Comparison of ENCODE assay signal across 8 mouse cellular contexts in genomic region chr11:70539423-70539822, GRCm38 (mm10). TPM values are rescaled to one million over a fixed set of nuclear protein-coding genes. Genes with fewer than 3 reads are reported as not detected.
A peak's percentile ranks its signal among the peaks of the same experiment; 100 is the strongest.
DNase-seq lines count a peak whose midpoint lies in the region; ATAC-seq and TF ChIP-seq lines count a peak whose summit lies in the region.

No protein-coding gene starts in this region.

- TF ChIP-seq CTCF in cortical plate, adult 2 months (IDR thresholded peaks at IDR 0.05; ENCODE audit: extremely low read depth, insufficient read depth, low read length), result no peak

- H3K27ac ChIP-seq in kidney, embryonic 16.5 days (ENCODE audit: low read length), result no peak overlapping the region; the same call in 1 of the 2 replicates
- H3K27ac ChIP-seq in cortical plate, adult 2 months (ENCODE audit: insufficient read depth, low read length), result no peak overlapping the region
- no peak overlapping the region for H3K27ac ChIP-seq in hindbrain, embryonic 16.5 days (ENCODE audit: low read depth, low read length)
- 0 out of 2 replicates have a peak overlapping the region, but pooled peaks have one; percentile 5 for H3K27ac ChIP-seq in midbrain, embryonic 15.5 days

- no peak for DNase-seq in kidney, postnatal 10 days
- DNase-seq in left cerebral cortex, adult 11 months (ENCODE audit: low spot score), result no peak
- no peak for DNase-seq in thymus, adult 18-20 months
- no peak for DNase-seq in kidney, postnatal 25 days

- no peaks in the 10 kb centered on the region for H3K36me3 ChIP-seq in kidney, embryonic 16.5 days (ENCODE audit: insufficient read depth, low read length)
- no peaks in the 10 kb centered on the region for H3K36me3 ChIP-seq in hindbrain, embryonic 16.5 days (ENCODE audit: control insufficient read depth, insufficient read depth, low read length)
- H3K36me3 ChIP-seq in midbrain, embryonic 15.5 days (replicated peaks), result no peaks in the 10 kb centered on the region

- H3K9me3 ChIP-seq in kidney, embryonic 16.5 days (ENCODE audit: low read length), result no peaks in the 10 kb centered on the region
- no peaks in the 10 kb centered on the region for H3K9me3 ChIP-seq in hindbrain, embryonic 16.5 days (ENCODE audit: control insufficient read depth, low read length)
- H3K9me3 ChIP-seq in midbrain, embryonic 15.5 days, result no peaks in the 10 kb centered on the region

- 13% methylated on average over 9 of the region's 9 CpGs for WGBS in kidney, embryonic 16.5 days
- WGBS in hindbrain, embryonic 16.5 days, result 14% methylated on average over 9 of the region's 9 CpGs
- WGBS in midbrain, embryonic 15.5 days, result 19% methylated on average over 9 of the region's 9 CpGs

- peaks cover 4% of the 10 kb centered on the region; the same call in 1 of the 2 replicates for H3K4me1 ChIP-seq in kidney, embryonic 16.5 days (ENCODE audit: insufficient read depth, low read length)
- H3K4me1 ChIP-seq in cortical plate, adult 2 months (ENCODE audit: control insufficient read depth, insufficient read depth, low read length), result 0 out of 2 replicates have a peak, but pooled peaks cover 1% of the 10 kb centered on the region
- H3K4me1 ChIP-seq in hindbrain, embryonic 16.5 days (ENCODE audit: control insufficient read depth, insufficient read depth, low read depth, low read length), result peaks cover 8% of the 10 kb centered on the region
- H3K4me1 ChIP-seq in midbrain, embryonic 15.5 days, result peaks cover 7% of the 10 kb centered on the region; the same call in 1 of the 2 replicates

- no peak for TF ChIP-seq POLR2A in cortical plate, adult 2 months (IDR thresholded peaks at IDR 0.05; ENCODE audit: extremely low read depth, insufficient read depth, low read length)

- H3K4me2 ChIP-seq in kidney, embryonic 16.5 days (replicated peaks; ENCODE audit: low read depth, low read length), result peak overlapping the region; percentile 84
- H3K4me2 ChIP-seq in hindbrain, embryonic 16.5 days (ENCODE audit: low read length), result peak overlapping the region; percentile 65
- H3K4me2 ChIP-seq in midbrain, embryonic 15.5 days, result peak overlapping the region; percentile 62

- no peak; the same call in 1 of the 2 replicates for ATAC-seq in kidney, embryonic 16.5 days (ENCODE audit: low FRiP score, low TSS enrichment)
- ATAC-seq in hindbrain, embryonic 16.5 days, result no peak
- ATAC-seq in midbrain, embryonic 15.5 days (replicated peaks), result no peak

- H3K27me3 ChIP-seq in kidney, embryonic 16.5 days (ENCODE audit: insufficient read depth, low read length), result no peaks in the 10 kb centered on the region
- no peaks in the 10 kb centered on the region; the same call in 1 of the 2 replicates for H3K27me3 ChIP-seq in hindbrain, embryonic 16.5 days (replicated peaks; ENCODE audit: control insufficient read depth, insufficient read depth, low read length)
- peaks cover 17% of the 10 kb centered on the region; the same call in 1 of the 2 replicates for H3K27me3 ChIP-seq in midbrain, embryonic 15.5 days (replicated peaks)

- H3K9ac ChIP-seq in kidney, embryonic 16.5 days (replicated peaks; ENCODE audit: low read length), result peak overlapping the region; percentile 82
- peak overlapping the region; percentile 74 for H3K9ac ChIP-seq in hindbrain, embryonic 16.5 days (ENCODE audit: low read depth, low read length)
- peak overlapping the region; percentile 45 for H3K9ac ChIP-seq in midbrain, embryonic 15.5 days

- peak overlapping the region; percentile 67 for H3K4me3 ChIP-seq in kidney, embryonic 16.5 days (ENCODE audit: low read length)
- H3K4me3 ChIP-seq in cortical plate, adult 2 months (ENCODE audit: insufficient read depth, low read length), result peak overlapping the region; percentile 47
- H3K4me3 ChIP-seq in hindbrain, embryonic 16.5 days (ENCODE audit: low read length), result peak overlapping the region; percentile 57
- H3K4me3 ChIP-seq in midbrain, embryonic 15.5 days, result peak overlapping the region; percentile 50

RNA-seq across cellular contexts. Expression of gene Pld2, which starts 0.4 kb away (rescaled TPM):
- polyA plus RNA-seq in kidney, embryonic 16.5 days (2015; fragmentation: Nextera tagmentation; extraction: Ambion mirVana), result 8.5 and 8.8 TPM in 2 replicates
- polyA plus RNA-seq in cortical plate, adult 2 months (2012; rRNA removed), result 21.4 and 24.4 TPM in 2 replicates
- 20.6 and 21.4 TPM in 2 replicates for polyA plus RNA-seq in hindbrain, embryonic 16.5 days (2015; fragmentation: Nextera tagmentation; extraction: Ambion mirVana)
- polyA plus RNA-seq in midbrain, embryonic 15.5 days (2015; fragmentation: Nextera tagmentation; extraction: Ambion mirVana), result 13.8 and 14.8 TPM in 2 replicates

RNA-seq across cellular contexts. Expression of gene Gm40193, which starts 6.7 kb away (rescaled TPM):
- not detected in 2 replicates for polyA plus RNA-seq in kidney, embryonic 16.5 days (2015; fragmentation: Nextera tagmentation; extraction: Ambion mirVana)
- not detected in 2 replicates for polyA plus RNA-seq in cortical plate, adult 2 months (2012; rRNA removed)
- polyA plus RNA-seq in hindbrain, embryonic 16.5 days (2015; fragmentation: Nextera tagmentation; extraction: Ambion mirVana), result not detected in 2 replicates
- polyA plus RNA-seq in midbrain, embryonic 15.5 days (2015; fragmentation: Nextera tagmentation; extraction: Ambion mirVana), result not detected in 2 replicates

RNA-seq across cellular contexts. Expression of gene Psmb6, which starts 14.3 kb away (rescaled TPM):
- polyA plus RNA-seq in kidney, embryonic 16.5 days (2015; fragmentation: Nextera tagmentation; extraction: Ambion mirVana), result 789 and 872 TPM in 2 replicates
- 240 and 248 TPM in 2 replicates for polyA plus RNA-seq in cortical plate, adult 2 months (2012; rRNA removed)
- polyA plus RNA-seq in hindbrain, embryonic 16.5 days (2015; fragmentation: Nextera tagmentation; extraction: Ambion mirVana), result 775 and 820 TPM in 2 replicates
- 777 and 795 TPM in 2 replicates for polyA plus RNA-seq in midbrain, embryonic 15.5 days (2015; fragmentation: Nextera tagmentation; extraction: Ambion mirVana)

RNA-seq across cellular contexts. Expression of gene Gltpd2, which starts 20.4 kb away (rescaled TPM):
- 0.51 and 0.62 TPM in 2 replicates for polyA plus RNA-seq in kidney, embryonic 16.5 days (2015; fragmentation: Nextera tagmentation; extraction: Ambion mirVana)
- not detected in 2 replicates for polyA plus RNA-seq in cortical plate, adult 2 months (2012; rRNA removed)
- polyA plus RNA-seq in hindbrain, embryonic 16.5 days (2015; fragmentation: Nextera tagmentation; extraction: Ambion mirVana), result 0.39 and 0.40 TPM in 2 replicates
- 0.14 and 0.27 TPM in 2 replicates for polyA plus RNA-seq in midbrain, embryonic 15.5 days (2015; fragmentation: Nextera tagmentation; extraction: Ambion mirVana)

RNA-seq across cellular contexts. Expression of gene Mink1, which starts 23.3 kb away (rescaled TPM):
- polyA plus RNA-seq in kidney, embryonic 16.5 days (2015; fragmentation: Nextera tagmentation; extraction: Ambion mirVana), result 15.9 and 17.4 TPM in 2 replicates
- 318 and 325 TPM in 2 replicates for polyA plus RNA-seq in cortical plate, adult 2 months (2012; rRNA removed)
- 14.4 and 19.1 TPM in 2 replicates for polyA plus RNA-seq in hindbrain, embryonic 16.5 days (2015; fragmentation: Nextera tagmentation; extraction: Ambion mirVana)
- polyA plus RNA-seq in midbrain, embryonic 15.5 days (2015; fragmentation: Nextera tagmentation; extraction: Ambion mirVana), result 17.9 and 18.7 TPM in 2 replicates
